Mouse (Mus musculus): ENCODE measurements around the gene Tmco3. TPM values are rescaled to one million over a fixed set of nuclear protein-coding genes. Genes with fewer than 3 reads are reported as not detected.

The Tmco3 gene
- polyA plus RNA-seq, 1 experiment from 2014 or later, result 51.4 TPM

DNA sequence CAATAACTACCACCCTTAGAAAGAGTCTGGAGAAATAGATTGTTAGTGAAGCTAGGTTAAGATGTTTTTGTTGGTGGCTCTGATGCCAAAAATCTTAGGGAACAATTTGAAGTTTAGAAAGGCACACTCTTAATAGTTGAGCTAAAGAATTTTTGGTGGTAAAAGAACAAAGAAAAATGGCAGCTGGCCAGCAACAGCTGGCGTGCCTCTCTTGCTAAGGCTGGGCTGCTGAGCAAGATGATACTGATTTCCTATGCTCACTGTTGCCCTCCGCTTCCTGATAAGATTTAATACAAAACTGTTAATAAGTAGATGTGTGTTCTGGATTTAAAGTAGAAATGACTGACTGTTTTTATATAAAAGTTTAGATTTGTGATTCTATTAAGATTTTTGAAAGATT is 20.4 kb upstream of the Tmco3 start:
- H3K36me3 ChIP-seq (replicated peaks; ENCODE audit: control insufficient read depth, insufficient read depth), result peaks cover 63% of the 10 kb centered on the region

DNA sequence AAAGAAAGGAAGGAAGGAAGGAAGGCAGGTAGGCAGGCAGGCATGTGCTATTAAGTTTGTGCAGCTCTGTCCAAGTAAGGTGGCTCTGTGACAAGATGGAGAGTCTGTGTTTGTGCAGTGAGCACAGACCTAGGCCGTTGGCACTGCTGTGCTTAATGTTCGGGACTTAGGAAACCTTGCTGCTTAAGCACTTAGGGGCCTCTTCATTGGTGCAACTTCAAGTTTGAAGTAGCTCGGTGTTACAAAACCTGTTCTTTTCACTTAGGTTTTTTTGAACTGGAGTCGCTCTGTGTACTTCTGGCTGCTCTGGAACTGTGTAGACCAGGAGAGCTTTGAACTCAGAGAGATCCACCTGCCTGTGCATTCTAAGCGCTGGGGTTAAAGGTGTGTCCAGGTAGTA is 15.2 kb upstream of the Tmco3 start:
- DNase-seq (ENCODE audit: low spot score) (no peak), ATAC-seq (ENCODE audit: low FRiP score) (no peak)
- 92% methylated on average over 5 of the region's 5 CpGs for WGBS
- Histone ChIP-seq H3K27me3 (ENCODE audit: control insufficient read depth, insufficient read depth, low read length) (no peaks in the 10 kb centered on the region), H3K36me3 (replicated peaks; ENCODE audit: control insufficient read depth, insufficient read depth) (peaks cover 58% of the 10 kb centered on the region), H3K9ac (no peak overlapping the region), H3K4me1 (replicated peaks; ENCODE audit: control insufficient read depth, insufficient read depth, low read length) (no peaks in the 10 kb centered on the region), H3K9me3 (ENCODE audit: control insufficient read depth, low read length) (no peaks in the 10 kb centered on the region), H3K27ac (no peak overlapping the region), H3K4me3 (replicated peaks; ENCODE audit: low read length) (no peak overlapping the region), H3K4me2 (replicated peaks) (no peak overlapping the region)

More for the DNA sequence above, 20.4 kb upstream of the Tmco3 start:
- Histone ChIP-seq H3K27ac (no peak overlapping the region), H3K4me1 (replicated peaks; ENCODE audit: control insufficient read depth, insufficient read depth, low read length) (no peaks in the 10 kb centered on the region), H3K27me3 (ENCODE audit: control insufficient read depth, insufficient read depth, low read length) (no peaks in the 10 kb centered on the region), H3K9ac (no peak overlapping the region), H3K4me2 (replicated peaks) (no peak overlapping the region), H3K4me3 (replicated peaks; ENCODE audit: low read length) (no peak overlapping the region), H3K9me3 (ENCODE audit: control insufficient read depth, low read length) (no peaks in the 10 kb centered on the region)
- 81% methylated on average over 2 of the region's 2 CpGs for WGBS
- DNase-seq (ENCODE audit: low spot score) (no peak), ATAC-seq (ENCODE audit: low FRiP score) (no peak)

- peaks cover 39% of the 10 kb centered on the region for H3K36me3 ChIP-seq (replicated peaks; ENCODE audit: control insufficient read depth, insufficient read depth)
- no peak for ATAC-seq (ENCODE audit: low FRiP score)
- no peak for DNase-seq (ENCODE audit: low spot score)
- no peak overlapping the region for H3K9ac ChIP-seq
- no peak overlapping the region for H3K4me3 ChIP-seq (replicated peaks; ENCODE audit: low read length)
- 87% methylated on average over 5 of the region's 5 CpGs for WGBS
- no peak overlapping the region for H3K4me2 ChIP-seq (replicated peaks)
- no peak overlapping the region for H3K27ac ChIP-seq
- H3K4me1 ChIP-seq (replicated peaks; ENCODE audit: control insufficient read depth, insufficient read depth, low read length), result no peaks in the 10 kb centered on the region
- H3K27me3 ChIP-seq (ENCODE audit: control insufficient read depth, insufficient read depth, low read length), result no peaks in the 10 kb centered on the region
- no peaks in the 10 kb centered on the region for H3K9me3 ChIP-seq (ENCODE audit: control insufficient read depth, low read length)
Measured at GRCm38 (mm10) chr8:13276941-13277447, 11.0 kb upstream of the Tmco3 start.

DNA sequence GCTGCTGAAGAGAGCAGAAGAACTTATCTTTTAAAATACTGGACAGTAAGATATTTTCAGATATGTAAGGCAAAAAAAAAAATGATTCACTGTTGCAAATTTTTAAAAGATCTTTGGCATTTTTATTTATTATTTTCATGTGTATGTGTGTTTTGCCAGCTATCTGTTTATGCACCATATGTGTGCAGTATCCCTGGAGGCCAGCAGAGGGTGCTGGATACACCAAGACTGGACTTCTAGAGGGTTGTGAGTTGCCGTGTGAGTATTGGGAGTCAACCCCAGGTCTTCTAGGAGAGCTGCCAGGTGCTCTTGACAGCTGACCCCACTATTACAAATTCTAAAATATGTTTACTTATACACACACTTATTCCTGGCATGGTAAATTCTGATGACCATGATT is 4.8 kb upstream of the Tmco3 start:
- Histone ChIP-seq H3K9me3 (ENCODE audit: control insufficient read depth, low read length) (no peaks in the 10 kb centered on the region), H3K9ac (no peak overlapping the region), H3K4me2 (replicated peaks) (no peak overlapping the region), H3K36me3 (replicated peaks; ENCODE audit: control insufficient read depth, insufficient read depth) (peaks cover 13% of the 10 kb centered on the region), H3K27ac (no peak overlapping the region), H3K27me3 (ENCODE audit: control insufficient read depth, insufficient read depth, low read length) (no peaks in the 10 kb centered on the region), H3K4me1 (replicated peaks; ENCODE audit: control insufficient read depth, insufficient read depth, low read length) (peaks cover 9% of the 10 kb centered on the region), H3K4me3 (replicated peaks; ENCODE audit: low read length) (no peak overlapping the region)
- no peak for DNase-seq (ENCODE audit: low spot score)
- ATAC-seq (ENCODE audit: low FRiP score), result no peak
- WGBS, result 82% methylated on average over 1 of the region's 1 CpGs

- Histone ChIP-seq H3K9me3 (ENCODE audit: control insufficient read depth, low read length) (no peaks in the 10 kb centered on the region), H3K9ac (peak overlapping the region; percentile 81), H3K4me1 (replicated peaks; ENCODE audit: control insufficient read depth, insufficient read depth, low read length) (peaks cover 19% of the 10 kb centered on the region), H3K4me3 (replicated peaks; ENCODE audit: low read length) (peak overlapping the region; percentile 79), H3K27me3 (ENCODE audit: control insufficient read depth, insufficient read depth, low read length) (no peaks in the 10 kb centered on the region), H3K27ac (peak overlapping the region; percentile 90), H3K36me3 (replicated peaks; ENCODE audit: control insufficient read depth, insufficient read depth) (peaks cover 11% of the 10 kb centered on the region), H3K4me2 (replicated peaks) (peak overlapping the region; percentile 88)
- DNase-seq (ENCODE audit: low spot score), result peak; percentile 64
- WGBS, result under 1% methylated on average over 34 of the region's 34 CpGs
- peak; percentile 75; the same call in 1 of the 2 replicates for ATAC-seq (ENCODE audit: low FRiP score)
Measured at GRCm38 (mm10) chr8:13287304-13287691, 692 bp upstream of the Tmco3 start.

DNA sequence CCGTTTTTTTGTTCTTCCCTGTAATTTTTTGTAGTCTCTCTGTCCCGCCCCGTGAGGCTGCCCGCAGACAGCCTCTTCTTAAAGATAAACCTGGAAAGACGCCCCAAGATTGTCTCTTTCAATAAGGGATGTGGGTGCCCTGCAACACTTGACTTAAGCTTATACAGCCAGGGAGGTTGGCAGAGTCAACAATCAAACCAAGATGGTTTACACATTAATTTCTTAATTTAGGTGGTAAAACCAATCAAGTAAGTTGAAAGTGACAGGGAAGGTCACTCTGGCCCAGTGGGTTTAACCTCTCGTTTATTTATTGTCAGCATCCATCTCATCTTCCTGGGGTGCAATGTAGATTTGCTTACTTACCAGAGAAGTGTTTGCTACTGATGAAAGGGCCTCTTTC is 656 bp downstream of the Tmco3 start:
- peaks cover 25% of the 10 kb centered on the region for H3K36me3 ChIP-seq (replicated peaks; ENCODE audit: control insufficient read depth, insufficient read depth)
- H3K27ac ChIP-seq, result no peak overlapping the region
- no peaks in the 10 kb centered on the region for H3K27me3 ChIP-seq (ENCODE audit: control insufficient read depth, insufficient read depth, low read length)
- DNase-seq (ENCODE audit: low spot score) (no peak), ATAC-seq (ENCODE audit: low FRiP score) (no peak)
- WGBS, result 3% methylated on average over 6 of the region's 6 CpGs
- H3K9me3 ChIP-seq (ENCODE audit: control insufficient read depth, low read length), result no peaks in the 10 kb centered on the region
- peak overlapping the region; percentile 81 for H3K9ac ChIP-seq
- peaks cover 19% of the 10 kb centered on the region for H3K4me1 ChIP-seq (replicated peaks; ENCODE audit: control insufficient read depth, insufficient read depth, low read length)
- peak overlapping the region; percentile 56 for H3K4me2 ChIP-seq (replicated peaks)
- peak overlapping the region; percentile 79 for H3K4me3 ChIP-seq (replicated peaks; ENCODE audit: low read length)

- H3K9me3 ChIP-seq (ENCODE audit: control insufficient read depth, low read length), result no peaks in the 10 kb centered on the region
- H3K27me3 ChIP-seq (ENCODE audit: control insufficient read depth, insufficient read depth, low read length), result no peaks in the 10 kb centered on the region
- no peak for ATAC-seq (ENCODE audit: low FRiP score)
- DNase-seq (ENCODE audit: low spot score), result peak; percentile 81
- 28% methylated on average over 9 of the region's 9 CpGs for WGBS
- H3K9ac ChIP-seq, result no peak overlapping the region
- H3K27ac ChIP-seq, result no peak overlapping the region
- peaks cover 10% of the 10 kb centered on the region for H3K4me1 ChIP-seq (replicated peaks; ENCODE audit: control insufficient read depth, insufficient read depth, low read length)
- H3K36me3 ChIP-seq (replicated peaks; ENCODE audit: control insufficient read depth, insufficient read depth), result peaks cover 62% of the 10 kb centered on the region
- no peak overlapping the region for H3K4me3 ChIP-seq (replicated peaks; ENCODE audit: low read length)
- H3K4me2 ChIP-seq (replicated peaks), result no peak overlapping the region
Measured at GRCm38 (mm10) chr8:13292364-13292763, 4.4 kb downstream of the Tmco3 start.

DNA sequence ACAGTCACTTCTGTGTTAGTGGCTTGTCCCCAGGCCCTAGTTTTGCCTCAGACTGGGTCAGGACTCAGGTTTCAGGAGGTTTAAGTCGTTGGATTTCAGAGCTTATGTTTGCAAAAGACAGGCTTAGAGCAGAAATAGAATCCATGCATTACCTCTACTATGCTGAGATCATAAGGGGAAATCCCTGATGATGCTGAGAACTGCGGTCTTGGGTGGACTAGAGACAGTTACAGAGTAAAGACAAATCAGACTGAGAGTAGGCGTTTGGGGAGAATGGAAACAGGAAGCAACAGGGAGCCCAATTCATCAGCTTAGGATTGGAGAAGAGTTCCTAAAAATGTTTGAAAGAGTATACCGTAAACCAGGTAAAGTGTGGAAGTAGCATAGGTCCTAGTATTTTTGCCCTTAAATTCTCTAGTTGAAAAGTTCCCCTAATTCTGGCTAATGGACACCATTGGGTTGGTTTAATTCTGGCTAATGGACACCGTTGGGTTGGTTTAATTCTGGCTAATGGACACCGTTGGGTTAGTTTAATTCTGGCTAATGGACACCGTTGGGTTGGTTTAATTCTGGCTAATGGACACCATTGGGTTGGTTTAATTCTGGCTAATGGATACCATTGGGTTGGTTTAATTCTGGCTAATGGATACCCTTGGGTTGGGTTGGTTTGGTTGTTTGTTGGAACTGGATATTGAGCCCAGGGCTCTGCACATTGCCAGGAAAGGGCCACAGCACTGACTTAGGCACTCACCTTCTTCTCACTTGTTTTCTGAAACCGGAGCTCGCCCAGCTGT is 5.9 kb downstream of the Tmco3 start:
- Histone ChIP-seq H3K4me2 (replicated peaks) (no peak overlapping the region), H3K27me3 (ENCODE audit: control insufficient read depth, insufficient read depth, low read length) (no peaks in the 10 kb centered on the region), H3K36me3 (replicated peaks; ENCODE audit: control insufficient read depth, insufficient read depth) (peaks cover 74% of the 10 kb centered on the region), H3K9ac (no peak overlapping the region), H3K27ac (no peak overlapping the region), H3K4me3 (replicated peaks; ENCODE audit: low read length) (no peak overlapping the region), H3K9me3 (ENCODE audit: control insufficient read depth, low read length) (no peaks in the 10 kb centered on the region), H3K4me1 (replicated peaks; ENCODE audit: control insufficient read depth, insufficient read depth, low read length) (peaks cover 8% of the 10 kb centered on the region)
- DNase-seq (ENCODE audit: low spot score) (no peak), ATAC-seq (ENCODE audit: low FRiP score) (no peak)
- WGBS, result 95% methylated on average over 9 of the region's 9 CpGs

- no peak overlapping the region for H3K4me2 ChIP-seq (replicated peaks)
- H3K27ac ChIP-seq, result no peak overlapping the region
- H3K9me3 ChIP-seq (ENCODE audit: control insufficient read depth, low read length), result no peaks in the 10 kb centered on the region
- H3K27me3 ChIP-seq (ENCODE audit: control insufficient read depth, insufficient read depth, low read length), result no peaks in the 10 kb centered on the region
- WGBS, result 98% methylated on average over 8 of the region's 8 CpGs
- H3K4me3 ChIP-seq (replicated peaks; ENCODE audit: low read length), result no peak overlapping the region
- DNase-seq (ENCODE audit: low spot score), result no peak
- H3K9ac ChIP-seq, result no peak overlapping the region
- no peaks in the 10 kb centered on the region for H3K4me1 ChIP-seq (replicated peaks; ENCODE audit: control insufficient read depth, insufficient read depth, low read length)
- no peak for ATAC-seq (ENCODE audit: low FRiP score)
- peaks cover 90% of the 10 kb centered on the region for H3K36me3 ChIP-seq (replicated peaks; ENCODE audit: control insufficient read depth, insufficient read depth)
Measured at GRCm38 (mm10) chr8:13299571-13299970, 11.6 kb downstream of the Tmco3 start.
